Mouse (Mus musculus) leukemia stem cell, adult 10-12 weeks (primary cell): Measurements from ENCODE around the gene Gm11116. TPM values are rescaled to one million over a fixed set of nuclear protein-coding genes. Genes with fewer than 3 reads are reported as not detected.

ENCODE experiments used
- polyA plus RNA-seq: library from polyadenylated mRNA; stranded (reverse); fragments of >175 nt; gene quantifications from 2 replicates; pipeline ENCODE4 v1.2.3, GENCODE M21; 2012; ENCODE audit warnings: low replicate concordance

Gm11116 gene
- not detected in 2 replicates for polyA plus RNA-seq

GRCm38 (mm10) chr5:88111430-88111829 is at the start of gene Gm11116:
TSS of gene Gm11116 (minus strand) at chr5:88111530.

GRCm38 (mm10) chr5:88153999-88154398 is 42.7 kb upstream of the Gm11116 start, which contains the start of gene Gm11115:
TSS of gene Gm11115 (minus strand) at chr5:88154099.

GRCm38 (mm10) chr5:88086256-88086655 is 25.1 kb downstream of the Gm11116 start, which contains the start of gene Smr2:
TSS of gene Smr2 (plus strand) at chr5:88086556.

Other genes with a start within 250 kb of the Gm11116 start
- gene Odam, start 226.5 kb downstream of the Gm11116 start, polyA plus RNA-seq, result not detected in 2 replicates
- not detected in 2 replicates for gene Csn3, start 186.0 kb downstream of the Gm11116 start, polyA plus RNA-seq
- gene 2310003L06Rik, start 142.1 kb downstream of the Gm11116 start, polyA plus RNA-seq, result not detected in 2 replicates
- not detected in 2 replicates for gene Gm28434, start 142.0 kb downstream of the Gm11116 start, polyA plus RNA-seq
- not detected in 2 replicates for gene Cabs1, start 132.1 kb downstream of the Gm11116 start, polyA plus RNA-seq
- not detected in 2 replicates for gene Smr3a, start 109.0 kb downstream of the Gm11116 start, polyA plus RNA-seq
- gene Smr2, start 25.0 kb downstream of the Gm11116 start, polyA plus RNA-seq, result not detected in 2 replicates
- not detected in 2 replicates for gene Gm11115, start 42.6 kb upstream of the Gm11116 start, polyA plus RNA-seq
- gene Gm7714, start 157.4 kb upstream of the Gm11116 start, polyA plus RNA-seq, result not detected in 2 replicates
- gene Prol1, start 205.8 kb upstream of the Gm11116 start, polyA plus RNA-seq, result not detected in 2 replicates